Mouse (Mus musculus): ENCODE data around the gene Trim10. TPM values are rescaled to one million over a fixed set of nuclear protein-coding genes. Genes with fewer than 3 reads are reported as not detected.
"Not testable (repeated sequence)": the region's sequence is repeated elsewhere in the genome, so short reads cannot be mapped to it uniquely, and the experiment has no call there.

Trim10 gene
- polyA plus RNA-seq, 1 experiment: not detected

DNA sequence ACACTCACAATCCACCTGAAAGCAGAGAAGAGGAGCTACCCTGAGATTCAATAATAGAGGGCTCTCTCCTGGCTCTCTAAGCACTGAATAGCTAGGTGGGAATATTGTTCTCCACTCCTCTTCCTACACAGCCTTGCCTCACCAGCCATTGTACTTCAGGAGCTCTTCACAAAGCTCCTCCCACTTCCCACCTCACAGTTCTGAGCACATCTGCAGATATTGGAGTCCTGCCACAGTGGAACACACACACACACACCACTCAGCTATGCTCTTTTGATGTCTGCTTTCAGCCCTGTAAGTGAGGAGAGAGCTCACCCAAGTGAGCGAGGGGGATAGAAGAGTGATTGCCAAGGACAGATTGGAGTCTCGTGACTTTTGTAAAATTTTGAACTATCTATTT is 14.0 kb downstream of the Trim10 start:
- no peaks in the 10 kb centered on the region for H3K27me3 ChIP-seq (ENCODE audit: control insufficient read depth, insufficient read depth, low read length)
- H3K36me3 ChIP-seq (ENCODE audit: control insufficient read depth, insufficient read depth, low read length): no peaks in the 10 kb centered on the region
- TF ChIP-seq CTCF (IDR thresholded peaks at IDR 0.05; ENCODE audit: control insufficient read depth, insufficient read depth, insufficient replicate concordance, low read depth, low read length) (no peak), POLR2A (IDR thresholded peaks at IDR 0.05; ENCODE audit: control insufficient read depth, low read depth, low read length) (no peak)
- H3K27ac ChIP-seq (ENCODE audit: control insufficient read depth, insufficient read depth, low read depth, low read length): no peak overlapping the region
- H3K4me3 ChIP-seq (ENCODE audit: control insufficient read depth, low read depth, low read length): no peak overlapping the region
- H3K4me1 ChIP-seq (ENCODE audit: control insufficient read depth, insufficient read depth, low read length): no peaks in the 10 kb centered on the region

GRCm38 (mm10) chr17:36885132-36885790 is 15.9 kb downstream of the Trim10 start:
- no peak overlapping the region for H3K4me3 ChIP-seq (ENCODE audit: control insufficient read depth, low read depth, low read length)
- no peaks in the 10 kb centered on the region for H3K36me3 ChIP-seq (ENCODE audit: control insufficient read depth, insufficient read depth, low read length)
- H3K27me3 ChIP-seq (ENCODE audit: control insufficient read depth, insufficient read depth, low read length): no peaks in the 10 kb centered on the region
- TF ChIP-seq CTCF (IDR thresholded peaks at IDR 0.05; ENCODE audit: control insufficient read depth, insufficient read depth, insufficient replicate concordance, low read depth, low read length): no peak
- TF ChIP-seq POLR2A (IDR thresholded peaks at IDR 0.05; ENCODE audit: control insufficient read depth, low read depth, low read length): no peak
- no peak overlapping the region for H3K27ac ChIP-seq (ENCODE audit: control insufficient read depth, insufficient read depth, low read depth, low read length)
- H3K4me1 ChIP-seq (ENCODE audit: control insufficient read depth, insufficient read depth, low read length): no peaks in the 10 kb centered on the region

GRCm38 (mm10) chr17:36890073-36890903 is 20.9 kb downstream of the Trim10 start, which contains the start of gene Trim40:
TSS of gene Trim40 (minus strand) at chr17:36890123.
- H3K27ac ChIP-seq (ENCODE audit: control insufficient read depth, insufficient read depth, low read depth, low read length): no peak within 1 kb of the TSS
- no peak for TF ChIP-seq POLR2A (IDR thresholded peaks at IDR 0.05; ENCODE audit: control insufficient read depth, low read depth, low read length)
- no peak for TF ChIP-seq CTCF (IDR thresholded peaks at IDR 0.05; ENCODE audit: control insufficient read depth, insufficient read depth, insufficient replicate concordance, low read depth, low read length)
- H3K36me3 ChIP-seq (ENCODE audit: control insufficient read depth, insufficient read depth, low read length): no peaks in the 10 kb centered on the region

GRCm38 (mm10) chr17:36891496-36891895 is 22.1 kb downstream of the Trim10 start:
- H3K27ac ChIP-seq (ENCODE audit: control insufficient read depth, insufficient read depth, low read depth, low read length); H3K4me3 ChIP-seq (ENCODE audit: control insufficient read depth, low read depth, low read length); H3K36me3 ChIP-seq (ENCODE audit: control insufficient read depth, insufficient read depth, low read length); H3K4me1 ChIP-seq (ENCODE audit: control insufficient read depth, insufficient read depth, low read length); H3K27me3 ChIP-seq (ENCODE audit: control insufficient read depth, insufficient read depth, low read length): not testable (repeated sequence)

More at GRCm38 (mm10) chr17:36890073-36890903, 20.9 kb downstream of the Trim10 start, which contains the start of gene Trim40:
- H3K27me3 ChIP-seq (ENCODE audit: control insufficient read depth, insufficient read depth, low read length): no peaks in the 10 kb centered on the region
- no peaks in the 10 kb centered on the region for H3K4me1 ChIP-seq (ENCODE audit: control insufficient read depth, insufficient read depth, low read length)
- no peak within 1 kb of the TSS for H3K4me3 ChIP-seq (ENCODE audit: control insufficient read depth, low read depth, low read length)

DNA sequence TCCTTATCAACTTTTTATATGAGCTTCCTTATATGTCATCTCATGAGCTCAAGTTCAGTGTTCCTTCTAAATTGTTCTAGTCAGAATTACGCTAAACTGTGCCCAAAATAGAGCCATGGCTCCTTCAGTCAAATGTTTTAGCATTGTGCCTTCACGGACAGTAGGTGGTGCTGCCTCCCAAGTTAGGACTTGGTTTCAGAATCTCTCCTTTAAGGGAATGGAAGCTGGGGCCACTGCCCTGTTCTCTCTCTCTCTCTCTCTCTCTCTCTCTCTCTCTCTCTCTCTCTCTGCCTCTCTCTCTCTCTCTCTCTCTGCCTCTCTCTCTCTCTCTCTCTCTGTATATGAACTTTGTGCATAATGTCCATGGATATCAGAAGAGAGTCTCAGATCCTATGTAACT is 23.0 kb downstream of the Trim10 start:
- no peak overlapping the region for H3K4me3 ChIP-seq (ENCODE audit: control insufficient read depth, low read depth, low read length)
- H3K4me1 ChIP-seq (ENCODE audit: control insufficient read depth, insufficient read depth, low read length): no peaks in the 10 kb centered on the region
- no peaks in the 10 kb centered on the region for H3K27me3 ChIP-seq (ENCODE audit: control insufficient read depth, insufficient read depth, low read length)
- no peak overlapping the region for H3K27ac ChIP-seq (ENCODE audit: control insufficient read depth, insufficient read depth, low read depth, low read length)
- TF ChIP-seq POLR2A (IDR thresholded peaks at IDR 0.05; ENCODE audit: control insufficient read depth, low read depth, low read length) (no peak), CTCF (IDR thresholded peaks at IDR 0.05; ENCODE audit: control insufficient read depth, insufficient read depth, insufficient replicate concordance, low read depth, low read length) (no peak)
- H3K36me3 ChIP-seq (ENCODE audit: control insufficient read depth, insufficient read depth, low read length): no peaks in the 10 kb centered on the region

GRCm38 (mm10) chr17:36893387-36893786 is 24.0 kb downstream of the Trim10 start:
- Histone ChIP-seq H3K27ac (ENCODE audit: control insufficient read depth, insufficient read depth, low read depth, low read length) (no peak overlapping the region), H3K4me3 (ENCODE audit: control insufficient read depth, low read depth, low read length) (no peak overlapping the region), H3K27me3 (ENCODE audit: control insufficient read depth, insufficient read depth, low read length) (no peaks in the 10 kb centered on the region), H3K36me3 (ENCODE audit: control insufficient read depth, insufficient read depth, low read length) (no peaks in the 10 kb centered on the region), H3K4me1 (ENCODE audit: control insufficient read depth, insufficient read depth, low read length) (no peaks in the 10 kb centered on the region)
- TF ChIP-seq POLR2A (IDR thresholded peaks at IDR 0.05; ENCODE audit: control insufficient read depth, low read depth, low read length) (no peak), CTCF (IDR thresholded peaks at IDR 0.05; ENCODE audit: control insufficient read depth, insufficient read depth, insufficient replicate concordance, low read depth, low read length) (no peak)

GRCm38 (mm10) chr17:36896583-36896982 is 27.2 kb downstream of the Trim10 start:
- no peak for TF ChIP-seq POLR2A (IDR thresholded peaks at IDR 0.05; ENCODE audit: control insufficient read depth, low read depth, low read length)
- TF ChIP-seq CTCF (IDR thresholded peaks at IDR 0.05; ENCODE audit: control insufficient read depth, insufficient read depth, insufficient replicate concordance, low read depth, low read length): no peak
- no peak overlapping the region for H3K27ac ChIP-seq (ENCODE audit: control insufficient read depth, insufficient read depth, low read depth, low read length)
- H3K36me3 ChIP-seq (ENCODE audit: control insufficient read depth, insufficient read depth, low read length): no peaks in the 10 kb centered on the region
- H3K4me1 ChIP-seq (ENCODE audit: control insufficient read depth, insufficient read depth, low read length): no peaks in the 10 kb centered on the region
- H3K4me3 ChIP-seq (ENCODE audit: control insufficient read depth, low read depth, low read length): no peak overlapping the region
- no peaks in the 10 kb centered on the region for H3K27me3 ChIP-seq (ENCODE audit: control insufficient read depth, insufficient read depth, low read length)

Measured in testis, adult 2 months (tissue).